Mouse (Mus musculus): ENCODE results near the gene Cytip.

The Cytip gene

DNA sequence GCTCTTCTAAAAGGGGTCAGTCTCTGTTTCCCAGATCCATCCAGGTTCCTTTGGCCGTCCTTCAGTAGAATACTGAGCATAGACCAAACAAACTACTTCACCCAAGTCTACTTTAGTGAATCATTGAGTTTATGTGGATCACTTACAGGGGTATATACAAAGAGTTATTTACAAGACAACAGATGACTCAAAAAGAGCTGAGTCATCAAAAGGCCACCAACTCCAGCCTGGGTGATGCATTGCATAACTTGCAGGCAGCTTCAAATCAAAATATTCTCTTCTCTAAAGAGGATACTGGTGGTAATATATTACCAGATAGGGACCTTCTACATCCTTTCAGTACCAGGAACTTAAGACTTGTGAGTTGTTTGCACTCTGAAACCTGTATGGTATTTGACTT, 108.9 kb downstream of the Cytip start:
- DNase-seq = no peak

DNA sequence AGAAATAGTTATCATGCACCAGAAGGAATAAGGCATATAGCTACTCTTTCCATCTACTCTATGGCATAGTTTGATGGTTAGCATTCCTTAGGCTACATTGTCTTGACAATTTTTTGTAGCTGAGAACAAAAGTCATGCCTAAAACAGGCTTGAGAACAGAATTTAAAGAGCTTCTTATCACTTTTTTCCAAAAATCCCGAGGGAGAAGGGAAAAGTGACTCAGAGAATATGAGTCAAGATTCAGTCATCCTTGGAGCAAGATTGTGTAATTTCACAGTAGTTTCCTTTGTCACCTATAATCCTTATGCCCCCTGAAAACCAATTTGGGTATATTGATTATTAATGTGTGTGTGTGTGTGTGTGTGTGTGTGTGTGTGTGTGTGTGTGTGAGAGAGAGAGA, 115.5 kb downstream of the Cytip start:
- DNase-seq = no peak
